In genomic region chr9:21015571-21016130, GRCm38 (mm10) we compare ENCODE assay signal across 8 mouse cellular contexts. TPM values are rescaled to one million over a fixed set of nuclear protein-coding genes. Genes with fewer than 3 reads are reported as not detected.
DNase-seq lines count a peak whose midpoint lies in the region; ATAC-seq lines count a peak whose summit lies in the region.

Gene Icam1, plus strand, starts transcription at chr9:21015985.

- under 1% methylated on average over 30 of the region's 30 CpGs for WGBS in liver, embryonic 12.5 days (ENCODE audit: insufficient replicate concordance)

- H3K9ac ChIP-seq in liver, embryonic 12.5 days: peak within 1 kb of the TSS; percentile 44

- H3K27me3 ChIP-seq in liver, embryonic 12.5 days (replicated peaks): peaks cover 51% of the 10 kb centered on the region

- peak within 1 kb of the TSS; percentile 50 for H3K27ac ChIP-seq in liver, embryonic 12.5 days

- peaks cover 55% of the 10 kb centered on the region for H3K4me1 ChIP-seq in liver, embryonic 12.5 days

- peak within 1 kb of the TSS; percentile 75 for H3K4me2 ChIP-seq in liver, embryonic 12.5 days

- peak; percentile 80 to 84 for DNase-seq in CD8-positive naive resting alpha-beta T cell, adult 2 months (ENCODE audit: low read depth in 2 of 2, low spot score in 2 of 2)
- peak; percentile 62 for DNase-seq in adrenal gland, postnatal 25 days
- DNase-seq in gastrocnemius, postnatal 4 days (ENCODE audit: low spot score in 2 of 2): peak; percentile 55 to 62
- DNase-seq in induced T-regulatory cell, adult 2 months (ENCODE audit: low read depth): peak; percentile 90
- DNase-seq in thymus, postnatal 10 days (ENCODE audit: low spot score in 2 of 2): peak; percentile 77 to 82
- DNase-seq in right cerebral cortex, postnatal 4 days: no peak

- ATAC-seq in liver, embryonic 12.5 days: peak; percentile 66
- peak; percentile 25; the same call in 1 of the 2 replicates for ATAC-seq in monocyte, adult 5-6 weeks (replicated peaks; ENCODE audit: insufficient number of reproducible peaks, low FRiP score, low TSS enrichment, poor library complexity, severe bottlenecking)

- peak within 1 kb of the TSS; percentile 51 for H3K4me3 ChIP-seq in liver, embryonic 12.5 days

- H3K9me3 ChIP-seq in liver, embryonic 12.5 days (replicated peaks): no peaks in the 10 kb centered on the region

- H3K36me3 ChIP-seq in liver, embryonic 12.5 days: peaks cover 10% of the 10 kb centered on the region; the same call in 1 of the 2 replicates

RNA-seq across cellular contexts. Expression of gene Icam1, which starts in this region (rescaled TPM):
- 6.5 and 8.9 TPM in 2 replicates for total RNA-seq in adrenal gland, postnatal 25 days (2021)
- total RNA-seq in gastrocnemius, postnatal 4 days (2021): 1 to 10 TPM; 5.4 to 6.7 TPM
- polyA plus RNA-seq in liver, embryonic 12.5 days (2016; fragmentation: Nextera tagmentation; extraction: Ambion mirVana): 9.9 TPM in 2 replicates
- 55.1 to 94.2 TPM (median 67.6 TPM) in 3 replicates for total RNA-seq in monocyte, adult 5-6 weeks (2017)
